Mouse (Mus musculus): ENCODE measurements around the gene Gnat3.

Gnat3 gene

GRCm38 (mm10) chr5:18043022-18043421 is 80.7 kb downstream of the Gnat3 start:
- Histone ChIP-seq H3K36me3 (ENCODE audit: control insufficient read depth, insufficient read depth, low read length, poor library complexity, severe bottlenecking) (no peaks in the 10 kb centered on the region), H3K27me3 (ENCODE audit: control insufficient read depth, insufficient read depth, low read length, poor library complexity, severe bottlenecking) (no peaks in the 10 kb centered on the region)
- DNase-seq (ENCODE audit: low read depth, low spot score) = peak; percentile 84

GRCm38 (mm10) chr5:18048841-18049240 is 86.5 kb downstream of the Gnat3 start:
- H3K27me3 ChIP-seq (ENCODE audit: control insufficient read depth, insufficient read depth, low read length, poor library complexity, severe bottlenecking) = no peaks in the 10 kb centered on the region
- DNase-seq (ENCODE audit: low read depth, low spot score) = no peak

GRCm38 (mm10) chr5:18055323-18055722 is 93.0 kb downstream of the Gnat3 start:
- no peaks in the 10 kb centered on the region for H3K36me3 ChIP-seq (ENCODE audit: control insufficient read depth, insufficient read depth, low read length, poor library complexity, severe bottlenecking)
- H3K27me3 ChIP-seq (ENCODE audit: control insufficient read depth, insufficient read depth, low read length, poor library complexity, severe bottlenecking) = no peaks in the 10 kb centered on the region
- DNase-seq (ENCODE audit: low read depth, low spot score) = no peak

More at GRCm38 (mm10) chr5:18048841-18049240, 86.5 kb downstream of the Gnat3 start:
- no peaks in the 10 kb centered on the region for H3K36me3 ChIP-seq (ENCODE audit: control insufficient read depth, insufficient read depth, low read length, poor library complexity, severe bottlenecking)
